Mouse (Mus musculus): ENCODE measurements around the gene 1600002K03Rik. TPM values are rescaled to one million over a fixed set of nuclear protein-coding genes. Genes with fewer than 3 reads are reported as not detected.

1600002K03Rik gene
- polyA plus RNA-seq, 1 experiment from 2014 or later: 10.6 TPM

DNA sequence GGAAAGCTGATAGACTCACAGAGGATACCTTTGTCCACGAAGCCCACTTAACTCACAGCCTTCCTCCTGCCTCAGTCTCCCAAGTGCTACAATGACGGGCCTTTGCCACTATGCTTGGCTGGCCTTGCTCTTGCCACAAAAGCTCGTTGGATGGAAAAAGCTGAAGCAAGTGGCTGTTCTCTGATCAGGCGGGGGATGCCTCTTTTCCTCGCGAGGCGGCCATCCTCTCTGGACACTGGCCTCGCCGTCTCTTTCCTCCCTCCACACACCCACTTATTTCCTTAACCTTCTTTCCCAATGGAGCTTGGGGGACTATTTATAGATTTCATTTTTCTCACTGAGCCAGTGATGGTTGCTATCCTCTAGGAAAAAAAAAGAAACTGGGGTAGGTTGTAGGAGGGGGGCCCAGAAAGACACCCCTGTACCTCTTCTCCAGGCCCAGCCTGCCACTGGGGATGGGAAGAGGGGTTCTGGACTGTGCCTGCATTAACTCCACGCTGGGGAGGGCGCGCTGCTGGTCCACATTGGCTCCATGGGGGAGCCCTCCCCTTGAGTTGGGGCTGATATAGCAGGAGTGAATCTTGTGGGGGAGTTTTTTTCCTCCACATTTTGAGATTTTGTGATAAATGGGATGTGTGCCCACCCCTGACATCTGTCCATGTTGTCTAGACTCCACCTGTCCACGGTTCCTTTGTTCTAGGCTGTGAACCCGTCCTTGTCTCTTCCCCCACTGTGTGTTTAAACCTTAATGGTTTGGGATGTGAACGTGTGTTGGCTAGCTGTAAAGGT lies 15.4 kb upstream of the 1600002K03Rik start:
- H3K4me2 ChIP-seq (ENCODE audit: low read length): peak overlapping the region; percentile 16; the same call in 1 of the 2 replicates
- peaks cover 67% of the 10 kb centered on the region for H3K4me1 ChIP-seq (replicated peaks; ENCODE audit: control insufficient read depth, insufficient read depth, low read length)
- H3K27me3 ChIP-seq (replicated peaks; ENCODE audit: control insufficient read depth, insufficient read depth, low read length): no peaks in the 10 kb centered on the region
- 0 out of 2 replicates have a peak overlapping the region, but pooled peaks have one; percentile 26 for H3K9ac ChIP-seq (replicated peaks; ENCODE audit: low read depth, low read length)
- H3K4me3 ChIP-seq (replicated peaks; ENCODE audit: low read length): no peak overlapping the region
- peak overlapping the region; percentile 88 for H3K27ac ChIP-seq (ENCODE audit: low read length)
- no peaks in the 10 kb centered on the region for H3K9me3 ChIP-seq (ENCODE audit: control insufficient read depth, low read length)
- 46% methylated on average over 15 of the region's 15 CpGs for WGBS
- peaks cover 37% of the 10 kb centered on the region for H3K36me3 ChIP-seq (ENCODE audit: control insufficient read depth, insufficient read depth)
- ATAC-seq: no peak

DNA sequence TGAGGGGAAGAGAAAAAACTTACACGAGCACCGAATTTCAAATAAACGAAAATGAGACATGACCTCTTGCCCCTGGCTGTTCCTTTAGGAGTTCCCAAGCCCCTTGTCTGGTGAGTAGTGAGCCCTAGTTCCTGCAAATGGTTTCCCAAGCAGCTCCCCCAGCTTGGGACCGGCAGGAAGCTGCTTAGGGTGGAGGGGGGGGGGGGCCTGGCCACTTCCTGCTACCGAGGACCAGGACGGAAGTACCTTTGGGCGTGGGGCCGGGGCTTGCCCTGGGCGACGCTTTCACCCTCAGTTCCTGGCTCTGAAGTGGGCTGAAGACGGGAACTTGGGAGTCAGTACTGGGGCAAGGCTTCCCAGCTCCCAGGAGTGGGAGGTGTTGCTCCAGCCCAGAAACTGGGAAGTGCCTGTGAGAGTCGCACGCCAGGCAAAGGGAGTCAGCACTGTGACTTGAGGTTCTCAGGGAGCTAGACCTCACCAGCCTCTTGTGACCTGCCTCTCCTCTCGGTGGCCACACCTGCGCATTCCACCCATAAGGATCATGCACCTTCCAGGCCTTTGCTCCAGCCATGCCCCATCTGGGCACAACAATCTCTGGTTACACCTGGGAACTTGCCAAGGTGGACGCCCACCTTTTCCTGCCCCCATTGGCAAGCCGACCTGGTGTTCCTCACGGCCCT lies 14.3 kb upstream of the 1600002K03Rik start:
- peaks cover 37% of the 10 kb centered on the region for H3K36me3 ChIP-seq (ENCODE audit: control insufficient read depth, insufficient read depth)
- H3K9ac ChIP-seq (replicated peaks; ENCODE audit: low read depth, low read length): peak overlapping the region; percentile 12; the same call in 1 of the 2 replicates
- peaks cover 56% of the 10 kb centered on the region for H3K4me1 ChIP-seq (replicated peaks; ENCODE audit: control insufficient read depth, insufficient read depth, low read length)

DNA sequence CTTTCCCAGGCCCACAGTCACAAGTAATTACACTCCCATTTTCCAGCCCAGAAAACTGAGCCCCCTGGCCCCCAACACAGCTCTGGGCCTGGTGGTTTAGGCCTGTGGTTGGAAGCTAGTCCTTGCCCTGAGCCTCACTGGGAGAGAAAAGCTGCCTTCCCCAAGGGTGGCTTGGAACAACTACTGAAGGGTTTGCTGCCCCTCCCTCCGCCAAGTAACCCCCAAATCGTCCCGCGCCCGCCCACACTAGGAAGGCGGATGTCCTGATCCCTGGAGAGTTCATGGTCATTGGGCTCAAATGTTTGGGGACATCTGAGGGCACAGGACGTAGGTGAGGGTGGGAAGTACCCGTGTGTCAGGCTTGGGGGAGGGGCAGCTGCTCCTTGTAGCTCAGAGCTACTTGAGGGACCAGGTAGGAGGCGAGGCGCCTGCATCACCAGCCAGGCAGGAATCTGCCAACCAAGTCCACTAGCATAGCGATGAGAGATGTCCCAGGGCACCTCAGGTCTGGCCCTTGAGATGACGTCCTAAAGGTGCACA lies 13.7 kb upstream of the 1600002K03Rik start:
- peaks cover 52% of the 10 kb centered on the region for H3K4me1 ChIP-seq (replicated peaks; ENCODE audit: control insufficient read depth, insufficient read depth, low read length)
- H3K36me3 ChIP-seq (ENCODE audit: control insufficient read depth, insufficient read depth): peaks cover 33% of the 10 kb centered on the region
- H3K27me3 ChIP-seq (replicated peaks; ENCODE audit: control insufficient read depth, insufficient read depth, low read length): no peaks in the 10 kb centered on the region
- H3K9ac ChIP-seq (replicated peaks; ENCODE audit: low read depth, low read length): peak overlapping the region; percentile 60
- H3K9me3 ChIP-seq (ENCODE audit: control insufficient read depth, low read length): no peaks in the 10 kb centered on the region
- H3K4me3 ChIP-seq (replicated peaks; ENCODE audit: low read length): peak overlapping the region; percentile 48
- ATAC-seq: peak; percentile 21; the same call in 1 of the 2 replicates
- 8% methylated on average over 12 of the region's 12 CpGs for WGBS
- peak overlapping the region; percentile 88 for H3K27ac ChIP-seq (ENCODE audit: low read length)
- peak overlapping the region; percentile 80 for H3K4me2 ChIP-seq (ENCODE audit: low read length)

More for the DNA sequence above, 14.3 kb upstream of the 1600002K03Rik start:
- Histone ChIP-seq H3K4me2 (ENCODE audit: low read length) (no peak overlapping the region), H3K27me3 (replicated peaks; ENCODE audit: control insufficient read depth, insufficient read depth, low read length) (no peaks in the 10 kb centered on the region), H3K4me3 (replicated peaks; ENCODE audit: low read length) (no peak overlapping the region), H3K27ac (ENCODE audit: low read length) (peak overlapping the region; percentile 88), H3K9me3 (ENCODE audit: control insufficient read depth, low read length) (no peaks in the 10 kb centered on the region)
- ATAC-seq: no peak
- WGBS: 14% methylated on average over 18 of the region's 18 CpGs

DNA sequence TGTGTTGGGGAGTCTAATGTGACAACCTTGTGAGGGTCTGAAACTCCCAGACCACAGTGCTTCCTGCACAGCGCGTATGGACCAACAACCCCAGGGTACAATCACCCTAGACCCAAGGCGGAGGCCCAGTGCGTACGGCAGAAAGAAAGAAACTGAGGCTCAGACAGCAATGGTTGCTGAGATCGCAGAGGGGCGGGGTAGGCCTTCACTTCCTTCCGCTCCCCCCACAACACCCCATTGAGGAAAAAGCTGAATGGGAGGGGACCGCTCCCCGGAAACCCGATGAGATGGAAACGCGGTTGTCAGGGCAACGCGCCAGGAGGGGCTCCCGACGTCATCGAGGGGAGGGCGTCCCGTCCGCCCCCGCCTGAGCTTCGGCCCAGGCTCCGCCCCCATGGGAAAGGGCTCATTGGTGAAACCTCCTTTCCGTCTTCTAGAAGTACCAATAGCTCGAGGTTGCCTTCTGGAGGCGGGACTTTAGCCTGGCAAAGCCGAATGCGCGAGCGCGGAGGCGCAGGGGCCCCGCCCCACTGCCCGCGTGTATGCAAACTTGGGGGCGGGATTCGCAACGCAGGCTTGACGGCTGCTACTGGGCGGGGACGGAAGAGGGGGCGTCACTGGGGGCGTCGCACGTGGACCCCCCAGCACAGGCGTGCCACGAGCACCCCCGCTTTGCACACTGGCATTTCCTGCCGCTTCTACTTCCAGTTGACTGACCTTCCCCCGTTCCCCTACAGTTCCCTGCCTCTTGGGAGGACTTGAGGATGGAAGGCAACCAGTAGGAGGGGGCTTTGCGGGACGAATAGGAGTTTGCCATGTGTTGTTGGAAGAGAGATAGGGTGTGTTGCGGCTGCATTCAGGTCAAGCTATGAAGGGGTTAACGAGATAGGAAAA lies 12.9 kb upstream of the 1600002K03Rik start:
- H3K27ac ChIP-seq (ENCODE audit: low read length): peak overlapping the region; percentile 88
- WGBS: under 1% methylated on average over 55 of the region's 55 CpGs
- peak overlapping the region; percentile 80 for H3K4me2 ChIP-seq (ENCODE audit: low read length)
- H3K9ac ChIP-seq (replicated peaks; ENCODE audit: low read depth, low read length): peak overlapping the region; percentile 60
- no peaks in the 10 kb centered on the region for H3K27me3 ChIP-seq (replicated peaks; ENCODE audit: control insufficient read depth, insufficient read depth, low read length)
- peak; percentile 90 for ATAC-seq
- H3K4me1 ChIP-seq (replicated peaks; ENCODE audit: control insufficient read depth, insufficient read depth, low read length): peaks cover 54% of the 10 kb centered on the region
- H3K9me3 ChIP-seq (ENCODE audit: control insufficient read depth, low read length): no peaks in the 10 kb centered on the region
- H3K36me3 ChIP-seq (ENCODE audit: control insufficient read depth, insufficient read depth): peaks cover 26% of the 10 kb centered on the region
- peak overlapping the region; percentile 48 for H3K4me3 ChIP-seq (replicated peaks; ENCODE audit: low read length)

DNA sequence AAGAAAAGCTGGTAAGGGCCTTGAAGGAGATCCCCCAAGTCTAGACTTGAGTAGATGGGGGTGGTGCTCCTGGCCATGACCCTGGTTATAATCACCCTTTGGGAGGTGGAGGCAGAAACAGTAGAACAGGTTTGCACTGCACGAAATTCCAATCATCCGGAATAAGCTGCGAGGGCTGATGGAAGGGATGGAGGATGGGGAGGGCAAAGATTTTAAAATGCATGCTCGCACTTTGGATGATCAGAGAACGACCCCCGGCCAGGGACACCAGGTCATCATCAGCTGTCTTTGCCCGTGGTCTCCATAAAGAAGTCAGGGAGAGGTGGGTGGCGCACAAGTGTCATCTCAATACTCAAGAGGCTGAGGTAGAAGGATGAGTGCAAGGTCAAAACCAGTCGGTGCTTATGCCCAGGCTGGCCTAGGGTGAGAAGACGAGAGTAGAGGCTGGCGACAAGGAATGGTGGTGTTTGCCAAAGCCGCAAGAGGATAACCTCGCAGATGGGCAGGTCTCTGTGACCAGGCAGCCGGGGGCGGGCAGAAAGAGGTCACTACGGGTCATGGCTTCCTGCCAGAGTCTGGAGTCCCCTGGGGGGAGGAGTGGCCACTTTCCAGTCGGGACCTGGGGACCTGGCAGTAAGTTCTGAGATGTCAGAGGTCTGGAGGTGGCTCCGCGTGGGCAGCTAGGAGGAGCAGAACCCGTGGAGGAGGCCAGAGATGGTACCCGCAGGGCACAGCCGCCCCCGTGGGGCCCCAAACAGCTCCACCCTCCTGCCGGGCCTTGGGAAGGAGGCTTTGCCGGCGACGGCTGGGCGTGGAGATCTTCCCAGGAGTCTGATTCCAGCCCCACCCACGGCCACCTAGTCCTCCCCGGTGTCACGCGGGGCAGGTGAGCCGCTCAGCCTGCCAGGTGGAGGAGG lies 12.0 kb upstream of the 1600002K03Rik start:
- Histone ChIP-seq H3K4me3 (replicated peaks; ENCODE audit: low read length) (peak overlapping the region; percentile 48), H3K27ac (ENCODE audit: low read length) (peak overlapping the region; percentile 59; the same call in 1 of the 2 replicates), H3K4me1 (replicated peaks; ENCODE audit: control insufficient read depth, insufficient read depth, low read length) (peaks cover 64% of the 10 kb centered on the region), H3K27me3 (replicated peaks; ENCODE audit: control insufficient read depth, insufficient read depth, low read length) (no peaks in the 10 kb centered on the region), H3K36me3 (ENCODE audit: control insufficient read depth, insufficient read depth) (peaks cover 17% of the 10 kb centered on the region), H3K9ac (replicated peaks; ENCODE audit: low read depth, low read length) (0 out of 2 replicates have a peak overlapping the region, but pooled peaks have one; percentile 22), H3K4me2 (ENCODE audit: low read length) (peak overlapping the region; percentile 62), H3K9me3 (ENCODE audit: control insufficient read depth, low read length) (no peaks in the 10 kb centered on the region)
- WGBS: 3% methylated on average over 33 of the region's 33 CpGs
- ATAC-seq: no peak

DNA sequence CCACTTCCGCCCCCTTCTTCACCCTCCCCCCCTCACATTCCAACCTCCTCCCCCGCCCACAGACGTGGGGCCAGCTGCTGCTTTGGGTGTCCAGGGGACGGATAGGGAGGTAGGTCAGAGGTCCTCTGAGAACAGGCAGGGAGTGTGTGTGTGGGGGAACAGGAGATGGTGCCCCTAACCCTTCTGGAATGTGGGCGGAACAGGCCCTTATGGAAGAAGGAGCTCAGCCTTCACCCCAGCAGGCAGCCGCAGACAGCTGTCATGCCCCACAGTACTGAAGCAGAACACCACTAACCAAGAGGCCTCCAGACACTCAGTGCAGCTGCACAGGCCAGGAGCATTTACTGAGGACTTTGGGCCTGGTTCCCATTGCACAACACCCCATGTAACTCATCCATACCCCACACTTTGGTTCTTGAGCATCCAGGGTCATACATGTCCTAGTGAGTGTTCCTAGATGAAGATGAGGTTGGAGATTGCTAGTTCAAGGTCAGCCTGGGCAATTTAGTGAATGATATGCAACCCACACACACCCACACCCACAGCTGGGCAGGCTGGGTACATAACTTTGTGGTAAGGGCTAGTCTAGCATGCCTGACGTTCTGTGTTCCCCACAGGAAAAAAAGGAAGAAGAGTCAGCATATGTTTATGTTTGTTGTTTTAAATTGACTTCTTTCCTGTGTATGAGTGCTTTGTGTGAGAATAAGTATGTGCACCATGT lies 11.1 kb upstream of the 1600002K03Rik start:
- no peaks in the 10 kb centered on the region for H3K27me3 ChIP-seq (replicated peaks; ENCODE audit: control insufficient read depth, insufficient read depth, low read length)
- WGBS: 19% methylated on average over 7 of the region's 7 CpGs
- no peak overlapping the region for H3K9ac ChIP-seq (replicated peaks; ENCODE audit: low read depth, low read length)
- no peak overlapping the region for H3K4me3 ChIP-seq (replicated peaks; ENCODE audit: low read length)
- H3K36me3 ChIP-seq (ENCODE audit: control insufficient read depth, insufficient read depth): peaks cover 8% of the 10 kb centered on the region
- no peak for ATAC-seq
- peak overlapping the region; percentile 18; the same call in 1 of the 2 replicates for H3K27ac ChIP-seq (ENCODE audit: low read length)
- H3K9me3 ChIP-seq (ENCODE audit: control insufficient read depth, low read length): no peaks in the 10 kb centered on the region
- H3K4me2 ChIP-seq (ENCODE audit: low read length): no peak overlapping the region
- H3K4me1 ChIP-seq (replicated peaks; ENCODE audit: control insufficient read depth, insufficient read depth, low read length): peaks cover 67% of the 10 kb centered on the region

DNA sequence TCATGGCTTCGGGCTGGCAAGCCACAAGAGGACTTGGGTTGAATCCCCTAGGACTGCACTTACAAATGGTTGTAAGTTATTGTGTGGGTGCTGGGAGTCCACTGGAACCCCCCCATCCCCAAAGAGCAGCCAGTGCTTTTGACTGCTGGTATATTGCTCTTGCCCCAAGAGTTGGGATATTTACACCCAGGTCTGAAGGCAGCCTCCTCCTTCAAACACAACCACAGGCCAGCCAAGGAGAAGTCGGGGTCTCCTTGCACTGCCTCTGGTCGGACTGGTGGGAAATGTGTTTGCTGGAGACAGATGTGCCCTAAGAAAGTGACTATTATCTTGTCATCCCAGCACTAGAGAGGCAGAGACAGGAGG lies 10.5 kb upstream of the 1600002K03Rik start:
- H3K9ac ChIP-seq (replicated peaks; ENCODE audit: low read depth, low read length): no peak overlapping the region
- peaks cover 67% of the 10 kb centered on the region for H3K4me1 ChIP-seq (replicated peaks; ENCODE audit: control insufficient read depth, insufficient read depth, low read length)
- H3K36me3 ChIP-seq (ENCODE audit: control insufficient read depth, insufficient read depth): peaks cover 3% of the 10 kb centered on the region; the same call in 1 of the 2 replicates
- ATAC-seq: no peak
- no peak overlapping the region for H3K4me2 ChIP-seq (ENCODE audit: low read length)
- H3K27ac ChIP-seq (ENCODE audit: low read length): no peak overlapping the region
- H3K27me3 ChIP-seq (replicated peaks; ENCODE audit: control insufficient read depth, insufficient read depth, low read length): no peaks in the 10 kb centered on the region
- H3K9me3 ChIP-seq (ENCODE audit: control insufficient read depth, low read length): no peaks in the 10 kb centered on the region
- H3K4me3 ChIP-seq (replicated peaks; ENCODE audit: low read length): no peak overlapping the region
- WGBS: 85% methylated on average over 3 of the region's 3 CpGs

Measured in forebrain, embryonic 16.5 days (tissue).